Mouse (Mus musculus): ENCODE measurements around the gene Cldn9.

- no peak for TF ChIP-seq CTCF (IDR thresholded peaks at IDR 0.05; ENCODE audit: low read depth, low read length)
- TF ChIP-seq GATA1 (IDR thresholded peaks at IDR 0.05; ENCODE audit: borderline replicate concordance, low read length) = no peak
- TF ChIP-seq GATA2 (IDR thresholded peaks at IDR 0.05; ENCODE audit: borderline replicate concordance, low read depth, low read length) = no peak
- no peak for TF ChIP-seq TAL1 (conservative IDR thresholded peaks at IDR 0.05; ENCODE audit: low read depth, low read length)
Observed at GRCm38 (mm10) chr17:23695801-23696200, 12.0 kb upstream of the Cldn9 start.
